Mouse (Mus musculus) forebrain, embryonic 12.5 days (tissue): Measurements from ENCODE around the gene Tmem132d. TPM values are rescaled to one million over a fixed set of nuclear protein-coding genes. Genes with fewer than 3 reads are reported as not detected.
A peak's percentile ranks its signal among the peaks of the same experiment; 100 is the strongest.

ENCODE experiments used
- ATAC-seq: fragments of 200-750 bp; cut with Nextera tagmentation; 2 replicates; pipeline ENCODE4 v1.8.0; 2017; ENCODE audit warnings: moderate TSS enrichment; ENCODE audit not compliant: low FRiP score
- H3K27ac ChIP-seq: fragments of 300-500 bp; sonication (generic); 2 replicates; pipeline ENCODE4 v1.5.1; 2016; ENCODE audit warnings: mild to moderate bottlenecking
- H3K27me3 ChIP-seq: fragments of 300-500 bp; sonication (generic); 2 replicates; pipeline ENCODE4 v1.6.1; 2016; ENCODE audit warnings: mild to moderate bottlenecking
- H3K36me3 ChIP-seq: fragments of 300-500 bp; sonication (generic); replicated peaks from 2 replicates; pipeline ENCODE4 v1.6.1; 2016; ENCODE audit warnings: mild to moderate bottlenecking
- H3K4me1 ChIP-seq: fragments of 300-500 bp; sonication (generic); 2 replicates; pipeline ENCODE4 v1.6.1; 2016
- H3K4me2 ChIP-seq: fragments of 300-500 bp; sonication (generic); 2 replicates; pipeline ENCODE4 v1.6.1; 2016; ENCODE audit warnings: mild to moderate bottlenecking, moderate library complexity
- H3K4me3 ChIP-seq: fragments of 300-500 bp; sonication (generic); replicated peaks from 2 replicates; pipeline ENCODE4 v1.5.1; 2016; ENCODE audit warnings: mild to moderate bottlenecking
- H3K9ac ChIP-seq: fragments of 300-500 bp; sonication (generic); 2 replicates; pipeline ENCODE4 v1.6.1; 2016; ENCODE audit warnings: mild to moderate bottlenecking
- H3K9me3 ChIP-seq: fragments of 300-500 bp; sonication (generic); 2 replicates; pipeline ENCODE4 v1.6.1; 2016
- WGBS: fragments of 180-500 bp; shearing (Covaris S2); methylation state at CpG from one replicate; pipeline ENCODE4 v1.1.7; 2016; 5-methylcytosine and 5-hydroxymethylcytosine counted together
- polyA plus RNA-seq: library from polyadenylated mRNA; unstranded; fragments of >200 nt; fragmentation: Nextera tagmentation; extraction: Ambion mirVana; gene quantifications from 2 replicates; pipeline ENCODE4 v1.2.1, GENCODE M21; 2016

Gene Tmem132d
- polyA plus RNA-seq, 1 experiment from 2014 or later: 0.47 TPM

GRCm38 (mm10) chr5:128302387-128302786 lies 130.5 kb downstream of the Tmem132d start:
- ATAC-seq: no peak
- Histone ChIP-seq H3K4me2 (no peak overlapping the region), H3K4me1 (no peaks in the 10 kb centered on the region), H3K4me3 (no peak overlapping the region), H3K9ac (no peak overlapping the region), H3K36me3 (no peaks in the 10 kb centered on the region), H3K27ac (no peak overlapping the region), H3K9me3 (no peaks in the 10 kb centered on the region), H3K27me3 (no peaks in the 10 kb centered on the region)
- WGBS: 68% methylated on average over 2 of the region's 2 CpGs

DNA sequence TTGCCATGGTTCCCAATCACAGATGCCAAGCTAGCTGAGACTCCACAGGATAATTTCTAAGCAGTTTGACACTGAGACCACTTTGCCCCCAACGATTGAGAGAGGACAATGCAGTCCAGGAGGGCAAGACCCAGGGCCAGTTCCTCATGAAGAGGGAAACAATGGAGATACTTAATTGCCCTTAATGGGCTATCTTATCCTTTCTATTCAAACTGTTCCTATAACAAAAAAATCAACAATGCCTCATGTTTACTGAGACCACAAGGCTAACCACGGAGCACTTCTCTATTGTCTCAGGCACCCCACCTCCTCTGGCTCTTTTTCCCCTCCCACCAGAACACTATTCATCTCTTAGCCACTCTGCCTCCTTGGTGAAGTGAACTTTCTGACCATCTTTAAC lies 141.7 kb downstream of the Tmem132d start:
- no peak for ATAC-seq
- Histone ChIP-seq H3K9me3 (no peaks in the 10 kb centered on the region), H3K27ac (no peak overlapping the region), H3K4me3 (no peak overlapping the region), H3K4me2 (no peak overlapping the region), H3K4me1 (no peaks in the 10 kb centered on the region), H3K27me3 (no peaks in the 10 kb centered on the region), H3K36me3 (no peaks in the 10 kb centered on the region), H3K9ac (no peak overlapping the region)
- 9% methylated on average over 2 of the region's 2 CpGs for WGBS

- no peak for ATAC-seq
- Histone ChIP-seq H3K27ac (no peak overlapping the region), H3K27me3 (no peaks in the 10 kb centered on the region), H3K4me1 (no peaks in the 10 kb centered on the region), H3K9me3 (no peaks in the 10 kb centered on the region), H3K36me3 (no peaks in the 10 kb centered on the region), H3K4me3 (no peak overlapping the region), H3K9ac (no peak overlapping the region), H3K4me2 (no peak overlapping the region)
- 8% methylated on average over 6 of the region's 6 CpGs for WGBS
These were observed 159.6 kb downstream of the Tmem132d start for GRCm38 (mm10) chr5:128273255-128273654.

DNA sequence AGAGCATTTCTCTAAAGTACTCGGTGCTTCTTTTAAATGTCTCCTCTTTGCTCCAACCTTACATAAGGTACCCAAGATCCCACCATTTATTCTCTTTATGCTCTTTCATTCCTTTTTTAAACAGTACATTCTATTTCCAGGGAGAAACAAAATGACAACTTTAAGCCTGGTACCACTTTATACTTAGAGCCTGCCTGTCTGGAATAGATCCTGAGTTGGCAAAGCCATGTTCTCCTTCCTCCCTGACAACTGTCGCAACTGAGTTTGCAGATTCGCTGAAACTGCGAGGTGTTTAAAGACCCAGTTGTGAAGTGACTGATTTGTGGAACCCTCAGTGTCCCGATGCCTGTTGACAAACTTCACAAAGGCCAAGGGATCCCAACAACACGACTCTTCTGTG lies 165.5 kb downstream of the Tmem132d start:
- Histone ChIP-seq H3K9me3 (no peaks in the 10 kb centered on the region), H3K27me3 (no peaks in the 10 kb centered on the region), H3K9ac (no peak overlapping the region), H3K4me1 (no peaks in the 10 kb centered on the region), H3K4me3 (no peak overlapping the region), H3K4me2 (no peak overlapping the region), H3K36me3 (no peaks in the 10 kb centered on the region), H3K27ac (no peak overlapping the region)
- ATAC-seq: no peak
- WGBS: 94% methylated on average over 6 of the region's 6 CpGs

- H3K9me3 ChIP-seq: no peaks in the 10 kb centered on the region
- H3K27ac ChIP-seq: no peak overlapping the region
- no peak overlapping the region for H3K4me2 ChIP-seq
- H3K4me3 ChIP-seq: no peak overlapping the region
- H3K36me3 ChIP-seq: no peaks in the 10 kb centered on the region
- WGBS: 74% methylated on average over 4 of the region's 4 CpGs
- no peaks in the 10 kb centered on the region for H3K4me1 ChIP-seq
- no peak overlapping the region for H3K9ac ChIP-seq
- no peaks in the 10 kb centered on the region for H3K27me3 ChIP-seq
- ATAC-seq: no peak
These were observed 188.7 kb downstream of the Tmem132d start for GRCm38 (mm10) chr5:128244219-128244618.

DNA sequence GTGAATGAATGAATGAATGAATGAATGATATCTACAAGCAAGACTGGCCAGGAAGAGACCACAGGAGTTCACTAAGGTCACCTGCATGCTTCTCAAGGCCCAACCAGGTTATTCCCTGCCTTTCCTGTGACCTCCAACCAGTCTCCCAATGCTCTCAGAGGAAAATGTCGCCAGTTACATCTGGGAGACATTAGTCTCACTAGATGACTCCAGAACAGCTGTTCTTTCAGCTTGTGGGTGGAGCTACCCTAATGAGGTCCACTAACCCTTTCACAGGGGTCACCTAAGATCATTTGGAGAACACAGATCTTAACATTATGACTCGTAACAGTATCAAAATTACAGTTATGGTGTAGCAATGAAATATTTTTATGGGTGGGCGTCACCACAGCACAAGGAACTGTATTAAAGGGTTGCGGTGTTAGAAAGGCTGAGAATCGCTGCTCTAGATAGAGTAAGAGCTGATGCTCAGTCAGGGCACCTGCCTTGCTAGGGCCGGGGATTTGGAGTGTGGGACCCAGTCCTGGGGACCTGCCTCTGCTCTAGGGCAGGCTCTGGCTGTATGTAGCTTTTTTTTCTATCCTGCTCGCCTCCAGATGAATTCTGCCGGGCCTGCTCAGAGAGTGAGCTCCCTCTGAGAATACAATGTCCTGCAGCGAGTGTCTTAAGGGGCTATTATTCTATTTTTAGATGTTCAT lies 196.1 kb downstream of the Tmem132d start:
- H3K9me3 ChIP-seq: no peaks in the 10 kb centered on the region
- H3K9ac ChIP-seq: no peak overlapping the region
- ATAC-seq: no peak
- H3K27ac ChIP-seq: no peak overlapping the region
- H3K4me1 ChIP-seq: no peaks in the 10 kb centered on the region; the same call in 1 of the 2 replicates
- 58% methylated on average over 9 of the region's 9 CpGs for WGBS
- H3K36me3 ChIP-seq: no peaks in the 10 kb centered on the region
- no peaks in the 10 kb centered on the region for H3K27me3 ChIP-seq
- no peak overlapping the region for H3K4me3 ChIP-seq
- H3K4me2 ChIP-seq: no peak overlapping the region

DNA sequence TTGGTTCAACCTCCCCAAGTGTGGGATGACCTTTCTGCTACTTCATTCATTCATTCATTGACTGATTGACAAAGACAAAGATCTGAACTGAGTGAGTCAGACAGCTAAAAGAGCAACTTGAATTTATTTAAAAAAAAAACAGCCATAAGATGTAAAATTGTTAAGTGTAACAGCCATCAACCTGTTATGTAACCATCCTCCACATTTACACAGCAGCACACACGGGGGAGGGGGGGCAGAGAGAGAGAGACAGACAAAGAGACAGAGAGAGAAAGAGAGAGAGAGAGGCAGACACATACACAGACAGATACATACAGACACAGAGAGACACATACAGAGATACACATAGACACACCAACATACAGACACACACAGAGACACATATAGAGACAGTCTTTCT lies 197.3 kb downstream of the Tmem132d start:
- 75% methylated on average over 1 of the region's 1 CpGs for WGBS

GRCm38 (mm10) chr5:128233101-128233500 lies 199.8 kb downstream of the Tmem132d start:
- H3K4me3 ChIP-seq: no peak overlapping the region
- no peaks in the 10 kb centered on the region for H3K27me3 ChIP-seq
- no peaks in the 10 kb centered on the region for H3K36me3 ChIP-seq
- H3K9ac ChIP-seq: no peak overlapping the region
- no peak overlapping the region for H3K27ac ChIP-seq
- H3K9me3 ChIP-seq: no peaks in the 10 kb centered on the region
- H3K4me2 ChIP-seq: no peak overlapping the region
- ATAC-seq: no peak
- H3K4me1 ChIP-seq: no peaks in the 10 kb centered on the region; the same call in 1 of the 2 replicates

More for the DNA sequence above, 197.3 kb downstream of the Tmem132d start:
- Histone ChIP-seq H3K27ac (no peak overlapping the region), H3K9me3 (no peaks in the 10 kb centered on the region), H3K27me3 (no peaks in the 10 kb centered on the region), H3K4me3 (no peak overlapping the region), H3K4me1 (no peaks in the 10 kb centered on the region; the same call in 1 of the 2 replicates), H3K36me3 (no peaks in the 10 kb centered on the region), H3K4me2 (no peak overlapping the region), H3K9ac (no peak overlapping the region)
- no peak for ATAC-seq

GRCm38 (mm10) chr5:128218281-128218680 lies 214.6 kb downstream of the Tmem132d start:
- no peak overlapping the region for H3K9ac ChIP-seq
- no peaks in the 10 kb centered on the region for H3K9me3 ChIP-seq
- no peak overlapping the region for H3K27ac ChIP-seq
- H3K27me3 ChIP-seq: no peaks in the 10 kb centered on the region
- no peaks in the 10 kb centered on the region for H3K4me1 ChIP-seq
- H3K4me3 ChIP-seq: no peak overlapping the region
- H3K36me3 ChIP-seq: no peaks in the 10 kb centered on the region
- H3K4me2 ChIP-seq: no peak overlapping the region
- no peak for ATAC-seq

- Histone ChIP-seq H3K9ac (no peak overlapping the region), H3K4me2 (no peak overlapping the region), H3K36me3 (no peaks in the 10 kb centered on the region), H3K4me3 (no peak overlapping the region), H3K27ac (no peak overlapping the region), H3K9me3 (no peaks in the 10 kb centered on the region), H3K4me1 (no peaks in the 10 kb centered on the region), H3K27me3 (no peaks in the 10 kb centered on the region)
- ATAC-seq: no peak
- 91% methylated on average over 5 of the region's 5 CpGs for WGBS
These were observed 221.8 kb downstream of the Tmem132d start for GRCm38 (mm10) chr5:128211125-128211524.

- H3K9ac ChIP-seq: no peak overlapping the region
- ATAC-seq: no peak
- no peak overlapping the region for H3K4me2 ChIP-seq
- 29% methylated on average over 2 of the region's 2 CpGs for WGBS
- no peak overlapping the region for H3K4me3 ChIP-seq
- H3K27me3 ChIP-seq: peaks cover 6% of the 10 kb centered on the region; the same call in 1 of the 2 replicates
- H3K36me3 ChIP-seq: no peaks in the 10 kb centered on the region
- peaks cover 20% of the 10 kb centered on the region for H3K4me1 ChIP-seq
- no peaks in the 10 kb centered on the region for H3K9me3 ChIP-seq
- no peak overlapping the region for H3K27ac ChIP-seq
These were observed 227.2 kb downstream of the Tmem132d start for GRCm38 (mm10) chr5:128205716-128206115.

DNA sequence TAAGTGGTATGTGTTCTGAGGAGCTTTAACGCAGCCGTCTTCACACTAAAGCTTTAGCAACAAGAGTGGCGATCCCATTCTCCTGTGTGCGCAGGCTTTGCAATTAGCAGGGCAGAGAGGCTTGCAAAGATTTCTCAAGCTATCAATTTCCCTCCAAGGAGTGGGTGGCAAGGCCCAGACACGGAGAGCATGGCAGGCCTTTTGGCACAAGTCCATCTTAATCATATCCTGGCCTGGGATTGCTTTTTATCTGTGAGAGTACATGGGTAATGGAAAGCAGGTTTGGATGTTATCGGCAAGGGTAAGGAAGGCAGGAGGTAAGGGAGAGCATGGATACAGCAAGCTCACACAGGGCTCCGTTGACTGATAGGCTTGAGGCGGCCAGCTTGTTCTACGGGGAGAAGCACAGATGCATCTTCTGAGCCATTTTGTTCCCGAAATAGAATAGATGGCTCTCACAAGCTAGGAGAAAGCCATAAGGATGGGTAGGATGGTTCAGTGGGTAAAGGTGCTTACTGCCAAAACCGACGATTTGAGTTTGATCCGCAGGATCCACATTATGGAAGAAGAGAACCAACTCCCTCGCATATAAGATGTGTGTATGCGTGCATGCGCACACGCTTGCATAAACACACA lies 228.1 kb downstream of the Tmem132d start:
- H3K9me3 ChIP-seq: no peaks in the 10 kb centered on the region
- H3K4me1 ChIP-seq: peaks cover 20% of the 10 kb centered on the region
- no peak for ATAC-seq
- no peaks in the 10 kb centered on the region for H3K36me3 ChIP-seq
- no peak overlapping the region for H3K9ac ChIP-seq
- WGBS: 68% methylated on average over 17 of the region's 17 CpGs
- H3K4me2 ChIP-seq: peak overlapping the region; percentile 31; the same call in 1 of the 2 replicates
- H3K27ac ChIP-seq: peak overlapping the region; percentile 39; the same call in 1 of the 2 replicates
- H3K4me3 ChIP-seq: no peak overlapping the region
- peaks cover 6% of the 10 kb centered on the region; the same call in 1 of the 2 replicates for H3K27me3 ChIP-seq
